21 mouse cellular contexts compared by ENCODE assay signal in genomic region chr3:54535361-54535760, GRCm38 (mm10).
DNase-seq lines count a peak whose midpoint lies in the region; ATAC-seq and TF ChIP-seq lines count a peak whose summit lies in the region.
"Had no signal": no experiment of that assay in that cellular context is flagged by ENCODE, and none has a peak within 500 bp of the region (broad histone marks: within the 10 kb centered on the region; RNA-seq: fewer than 3 reads in every experiment).

No protein-coding gene starts in this region.

- no peak for ATAC-seq in embryonic facial prominence, embryonic 14.5 days (ENCODE audit: low read depth)

- peak; percentile 73 for DNase-seq in embryonic facial prominence, embryonic 14.5 days (ENCODE audit: low spot score)
- no peak for DNase-seq in embryonic facial prominence, embryonic 10.5 days (ENCODE audit: low spot score)
- DNase-seq in heart, adult 8-10 months (ENCODE audit: low spot score), result peak; percentile 29
- DNase-seq in heart, postnatal 4 days, result no peak
- DNase-seq in NIH3T3 (ENCODE audit: low read depth), result peak; percentile 79
- DNase-seq in thymus, adult 2 months, result no peak
- DNase-seq: adrenal gland, postnatal 36 days; cerebellum, adult 11 months; cerebellum, postnatal 10 days; gastrocnemius, postnatal 10 days; heart, postnatal 14 days; kidney, adult 2 months; kidney, postnatal 10 days; lung, postnatal 4 days; midbrain, embryonic 14.5 days; thymus, postnatal 36 days had no signal

- 62% methylated on average over 7 of the region's 7 CpGs for WGBS in embryonic facial prominence, embryonic 14.5 days
- 87% methylated on average over 7 of the region's 7 CpGs for WGBS in embryonic facial prominence, embryonic 10.5 days
- WGBS in thymus, adult 2 months, result 97% methylated on average over 7 of the region's 7 CpGs

- H3K4me2 ChIP-seq in embryonic facial prominence, embryonic 14.5 days (ENCODE audit: low read depth, low read length), result no peak overlapping the region
- H3K4me2 ChIP-seq in myocyte (ENCODE audit: low read depth), result peak overlapping the region; percentile 24
- H3K4me2 ChIP-seq: embryonic facial prominence, embryonic 12.5 days; hindbrain, embryonic 15.5 days had no signal

- H3K9me3 ChIP-seq in embryonic facial prominence, embryonic 14.5 days (ENCODE audit: control insufficient read depth, low read length), result no peaks in the 10 kb centered on the region
- no peaks in the 10 kb centered on the region for H3K9me3 ChIP-seq in embryonic facial prominence, embryonic 10.5 days
- H3K9me3 ChIP-seq: embryonic facial prominence, embryonic 12.5 days; forebrain, embryonic 10.5 days; hindbrain, embryonic 15.5 days had no signal

- no peaks in the 10 kb centered on the region for H3K36me3 ChIP-seq in embryonic facial prominence, embryonic 14.5 days (ENCODE audit: control insufficient read depth, insufficient read depth, low read length)
- H3K36me3 ChIP-seq in embryonic facial prominence, embryonic 10.5 days (replicated peaks), result no peaks in the 10 kb centered on the region
- no peaks in the 10 kb centered on the region for H3K36me3 ChIP-seq in myocyte (ENCODE audit: control insufficient read depth, insufficient read depth)
- H3K36me3 ChIP-seq in thymus, adult 2 months (ENCODE audit: control insufficient read depth, insufficient read depth, low read length), result no peaks in the 10 kb centered on the region
- H3K36me3 ChIP-seq: embryonic facial prominence, embryonic 12.5 days; forebrain, embryonic 10.5 days; hindbrain, embryonic 15.5 days had no signal

- no peak overlapping the region for H3K4me3 ChIP-seq in embryonic facial prominence, embryonic 14.5 days (ENCODE audit: low read depth, low read length)
- H3K4me3 ChIP-seq in embryonic facial prominence, embryonic 10.5 days, result no peak overlapping the region
- no peak overlapping the region for H3K4me3 ChIP-seq in myocyte
- no peak overlapping the region for H3K4me3 ChIP-seq in thymus, adult 2 months (ENCODE audit: control insufficient read depth, insufficient read depth, low read length)
- H3K4me3 ChIP-seq: embryonic facial prominence, embryonic 12.5 days; forebrain, embryonic 10.5 days; hindbrain, embryonic 15.5 days; left cerebral cortex, adult 2 months had no signal

- H3ac ChIP-seq in myocyte (ENCODE audit: control insufficient read depth, insufficient read length), result no peak overlapping the region

- H3K4me1 ChIP-seq in embryonic facial prominence, embryonic 14.5 days (ENCODE audit: control insufficient read depth, insufficient read depth, low read length), result peaks cover 12% of the 10 kb centered on the region
- peaks cover 4% of the 10 kb centered on the region; the same call in 1 of the 2 replicates for H3K4me1 ChIP-seq in embryonic facial prominence, embryonic 10.5 days
- no peaks in the 10 kb centered on the region for H3K4me1 ChIP-seq in thymus, adult 2 months (replicated peaks; ENCODE audit: control insufficient read depth, insufficient read depth, low read length)
- H3K4me1 ChIP-seq: hindbrain, embryonic 15.5 days had no signal

- TF ChIP-seq CTCF in thymus, adult 2 months (IDR thresholded peaks at IDR 0.05; ENCODE audit: borderline replicate concordance, control insufficient read depth, extremely low read depth, insufficient read depth, low read length, poor library complexity), result no peak

- H3K9ac ChIP-seq in embryonic facial prominence, embryonic 14.5 days (ENCODE audit: low read depth, low read length), result no peak overlapping the region
- H3K9ac ChIP-seq: embryonic facial prominence, embryonic 12.5 days; hindbrain, embryonic 15.5 days had no signal

- TF ChIP-seq POLR2A in myocyte (IDR thresholded peaks at IDR 0.05; ENCODE audit: insufficient read length, low read depth), result no peak
- TF ChIP-seq POLR2A in thymus, adult 2 months (IDR thresholded peaks at IDR 0.05; ENCODE audit: control insufficient read depth, extremely low read depth, insufficient read depth, low read length, poor library complexity), result no peak

- no peaks in the 10 kb centered on the region for H3K27me3 ChIP-seq in embryonic facial prominence, embryonic 14.5 days (replicated peaks; ENCODE audit: control insufficient read depth, insufficient read depth, low read length)
- no peaks in the 10 kb centered on the region for H3K27me3 ChIP-seq in embryonic facial prominence, embryonic 10.5 days (replicated peaks; ENCODE audit: low read depth, poor library complexity, severe bottlenecking)
- H3K27me3 ChIP-seq in myocyte (ENCODE audit: control insufficient read depth, insufficient read depth, insufficient read length), result no peaks in the 10 kb centered on the region
- H3K27me3 ChIP-seq in thymus, adult 2 months (ENCODE audit: control insufficient read depth, insufficient read depth, low read length), result no peaks in the 10 kb centered on the region
- H3K27me3 ChIP-seq: embryonic facial prominence, embryonic 12.5 days; hindbrain, embryonic 15.5 days had no signal

- peak overlapping the region; percentile 53; the same call in 1 of the 2 replicates for H3K27ac ChIP-seq in embryonic facial prominence, embryonic 14.5 days (replicated peaks; ENCODE audit: low read depth, low read length)
- no peak overlapping the region for H3K27ac ChIP-seq in embryonic facial prominence, embryonic 10.5 days (replicated peaks)
- H3K27ac ChIP-seq in thymus, adult 2 months (ENCODE audit: control insufficient read depth, insufficient read depth, low read length), result no peak overlapping the region
- H3K27ac ChIP-seq: forebrain, embryonic 10.5 days; hindbrain, embryonic 15.5 days; left cerebral cortex, adult 2 months had no signal

- H3K79me2 ChIP-seq in myocyte (ENCODE audit: control insufficient read depth, insufficient read depth), result no peaks in the 10 kb centered on the region

TF ChIP-seq in myocyte, 11 proteins besides CTCF, POLR2A, EP300 and RAD21:
- no peak for TF ChIP-seq MAX (IDR thresholded peaks at IDR 0.05; ENCODE audit: low read depth)
- no peak for TF ChIP-seq SRF (IDR thresholded peaks at IDR 0.05; ENCODE audit: control insufficient read depth, insufficient read length, low read depth)
- TF ChIP-seq TCF12 (IDR thresholded peaks at IDR 0.05; ENCODE audit: insufficient read depth, poor library complexity, severe bottlenecking), result no peak
- TF ChIP-seq E2F4 (IDR thresholded peaks at IDR 0.05; ENCODE audit: insufficient read depth), result no peak
- no peak for TF ChIP-seq MYOD1 (IDR thresholded peaks at IDR 0.05; ENCODE audit: control insufficient read depth in 1 of 3, insufficient read length in 2 of 3, low read depth in 2 of 3)
- TF ChIP-seq TCF3 (IDR thresholded peaks at IDR 0.05; ENCODE audit: insufficient read length, low read depth), result no peak
- TF ChIP-seq CEBPB (IDR thresholded peaks at IDR 0.05; ENCODE audit: insufficient read depth, poor library complexity, severe bottlenecking), result no peak

Comparison
In these comparisons a context has a peak if more than half of its experiments do, and no peak if none do; other contexts are left out.
1. DNase-seq: peak in embryonic facial prominence, embryonic 14.5 days (single experiment), heart, adult 8-10 months (single experiment) and NIH3T3 (single experiment); none in embryonic facial prominence, embryonic 10.5 days (single experiment), heart, postnatal 4 days (single experiment) and thymus, adult 2 months (single experiment).